Mouse (Mus musculus): ENCODE data around the gene Mrps33. TPM values are rescaled to one million over a fixed set of nuclear protein-coding genes. Genes with fewer than 3 reads are reported as not detected.

Gene Mrps33
- total RNA-seq (2015) (109 and 141 TPM in 2 replicates), total RNA-seq (2017) (41.1 and 47.7 TPM in 2 replicates)

- ATAC-seq (replicated peaks; ENCODE audit: poor library complexity) = peak; percentile 99
These were observed at the start of gene Mrps33 for GRCm38 (mm10) chr6:39810612-39811116. Mrps33 (minus strand) TSS chr6:39810988.

GRCm38 (mm10) chr6:39849667-39850066, 38.9 kb upstream of the Mrps33 start:
- ATAC-seq (replicated peaks; ENCODE audit: poor library complexity) = no peak

- ATAC-seq (replicated peaks; ENCODE audit: poor library complexity) = peak; percentile 57
These were observed 38.0 kb upstream of the Mrps33 start for GRCm38 (mm10) chr6:39848766-39849165.

- ATAC-seq (replicated peaks; ENCODE audit: poor library complexity) = peak; percentile 60; the same call in 1 of the 2 replicates
These were observed 36.8 kb upstream of the Mrps33 start for GRCm38 (mm10) chr6:39847538-39847937.

- ATAC-seq (replicated peaks; ENCODE audit: poor library complexity) = no peak
These were observed 33.0 kb upstream of the Mrps33 start for GRCm38 (mm10) chr6:39843698-39844342.

GRCm38 (mm10) chr6:39828736-39829135, 17.9 kb upstream of the Mrps33 start:
- ATAC-seq (replicated peaks; ENCODE audit: poor library complexity) = no peak

- no peak for ATAC-seq (replicated peaks; ENCODE audit: poor library complexity)
These were observed 10.5 kb upstream of the Mrps33 start for GRCm38 (mm10) chr6:39821241-39821640.

GRCm38 (mm10) chr6:39818922-39819321, 8.1 kb upstream of the Mrps33 start:
- ATAC-seq (replicated peaks; ENCODE audit: poor library complexity) = 0 out of 2 replicates have a peak, but pooled peaks have one; percentile 17

- ATAC-seq (replicated peaks; ENCODE audit: poor library complexity) = no peak
These were observed 2.3 kb downstream of the Mrps33 start for GRCm38 (mm10) chr6:39808511-39808910.

- no peak for ATAC-seq (replicated peaks; ENCODE audit: poor library complexity)
These were observed 3.7 kb downstream of the Mrps33 start for GRCm38 (mm10) chr6:39807050-39807560.

- ATAC-seq (replicated peaks; ENCODE audit: poor library complexity) = no peak
These were observed 4.5 kb downstream of the Mrps33 start for GRCm38 (mm10) chr6:39806336-39806735.

- no peak for ATAC-seq (replicated peaks; ENCODE audit: poor library complexity)
These were observed 4.9 kb downstream of the Mrps33 start for GRCm38 (mm10) chr6:39805916-39806315.

GRCm38 (mm10) chr6:39800977-39801376, 9.8 kb downstream of the Mrps33 start:
- ATAC-seq (replicated peaks; ENCODE audit: poor library complexity) = no peak

- no peak for ATAC-seq (replicated peaks; ENCODE audit: poor library complexity)
These were observed 13.7 kb downstream of the Mrps33 start for GRCm38 (mm10) chr6:39797076-39797475.

GRCm38 (mm10) chr6:39796150-39796549, 14.6 kb downstream of the Mrps33 start:
- no peak for ATAC-seq (replicated peaks; ENCODE audit: poor library complexity)

- ATAC-seq (replicated peaks; ENCODE audit: poor library complexity) = no peak
These were observed 19.0 kb downstream of the Mrps33 start for GRCm38 (mm10) chr6:39791806-39792205.

GRCm38 (mm10) chr6:39788408-39788807, 22.4 kb downstream of the Mrps33 start:
- ATAC-seq (replicated peaks; ENCODE audit: poor library complexity) = peak; percentile 95

- no peak for ATAC-seq (replicated peaks; ENCODE audit: poor library complexity)
These were observed 23.0 kb downstream of the Mrps33 start for GRCm38 (mm10) chr6:39787783-39788182.

- no peak for ATAC-seq (replicated peaks; ENCODE audit: poor library complexity)
These were observed 24.8 kb downstream of the Mrps33 start for GRCm38 (mm10) chr6:39785944-39786343.

GRCm38 (mm10) chr6:39783521-39783920, 27.3 kb downstream of the Mrps33 start:
- no peak for ATAC-seq (replicated peaks; ENCODE audit: poor library complexity)

GRCm38 (mm10) chr6:39782618-39783017, 28.2 kb downstream of the Mrps33 start:
- peak; percentile 58 for ATAC-seq (replicated peaks; ENCODE audit: poor library complexity)

- ATAC-seq (replicated peaks; ENCODE audit: poor library complexity) = peak; percentile 88
These were observed 28.8 kb downstream of the Mrps33 start for GRCm38 (mm10) chr6:39781766-39782530.

Data from megakaryocyte progenitor cell, adult 5-6 weeks (primary cell).